Mouse (Mus musculus) spleen, embryonic (tissue): Measurements from ENCODE around the gene 1700017B05Rik.
"Not testable (repeated sequence)": the region's sequence is repeated elsewhere in the genome, so short reads cannot be mapped to it uniquely, and the experiment has no call there.

Experiments
- CTCF ChIA-PET: fragments of 350-600 bp; sonication (Branson Sonifier 250); formaldehyde crosslinking; loops from one replicate; lab custom pipeline; 2022; lab: Charles Lee

The 1700017B05Rik gene

DNA sequence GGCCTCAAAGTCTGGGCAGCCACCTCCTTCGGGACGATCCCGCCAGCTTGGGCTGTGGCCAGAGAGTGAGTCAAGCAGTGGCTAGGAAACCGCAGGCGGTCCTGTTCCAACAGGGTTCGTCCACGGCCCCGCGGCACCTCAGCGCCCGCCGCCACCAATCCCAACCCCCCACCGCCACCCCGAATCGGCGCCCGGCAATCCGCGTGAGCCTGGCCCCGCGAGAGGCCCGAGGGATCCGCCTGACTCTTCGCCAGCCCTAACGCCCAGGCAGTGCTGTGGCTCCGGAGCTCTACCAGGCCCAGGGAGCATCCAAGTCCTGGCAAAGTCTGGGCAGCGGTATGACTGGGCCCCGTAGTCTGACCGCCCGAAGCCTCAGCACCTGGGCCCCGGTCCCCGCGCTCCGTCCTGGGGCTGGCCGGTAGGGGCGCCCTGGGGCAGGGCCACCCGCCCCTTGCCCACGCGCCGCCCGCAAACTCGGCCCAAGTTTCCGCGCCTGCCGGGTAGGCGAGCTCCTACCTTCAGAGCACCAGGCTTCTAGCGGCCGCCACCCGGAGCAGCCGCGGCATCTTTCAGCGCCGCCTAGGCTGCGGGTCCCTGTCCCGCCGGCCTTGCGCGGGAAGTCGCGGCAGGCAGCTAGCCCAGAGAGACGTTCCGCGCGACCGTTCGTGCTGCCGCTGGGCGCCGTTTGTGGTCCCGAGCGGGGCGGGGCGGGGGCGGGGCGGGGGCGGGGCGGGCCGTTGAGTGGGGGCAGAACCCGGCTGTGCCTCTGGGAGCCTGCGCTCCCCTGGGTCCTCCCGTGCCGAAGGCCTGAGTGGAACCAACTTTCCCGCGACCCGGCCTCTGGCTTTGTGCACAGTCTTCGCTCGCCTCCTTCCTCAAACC lies at the start of gene 1700017B05Rik:
1700017B05Rik (minus strand) TSS at position 700 of the 882 bp plus-strand sequence.
- CTCF ChIA-PET = no interaction called here

DNA sequence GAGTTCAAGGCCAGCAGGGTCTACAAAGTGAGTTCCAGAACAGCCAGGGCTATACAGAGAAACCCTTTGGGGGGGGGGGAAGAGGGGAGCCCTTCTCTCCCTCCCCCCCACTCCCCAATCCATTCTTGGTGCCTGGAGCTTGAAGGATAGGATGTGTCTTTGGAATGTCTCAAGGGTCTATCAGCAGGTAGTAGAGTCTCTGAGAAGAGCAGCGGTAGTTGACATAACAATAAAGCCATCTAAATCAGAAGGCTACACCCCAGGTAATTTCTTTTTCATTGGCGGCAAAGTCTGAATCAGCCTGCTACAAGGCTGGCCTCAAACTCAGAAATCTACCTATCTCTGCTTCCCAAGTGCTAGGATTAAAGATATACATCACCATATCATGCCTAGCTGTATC lies 48.5 kb upstream of the 1700017B05Rik start:
- CTCF ChIA-PET = no interaction called here

DNA sequence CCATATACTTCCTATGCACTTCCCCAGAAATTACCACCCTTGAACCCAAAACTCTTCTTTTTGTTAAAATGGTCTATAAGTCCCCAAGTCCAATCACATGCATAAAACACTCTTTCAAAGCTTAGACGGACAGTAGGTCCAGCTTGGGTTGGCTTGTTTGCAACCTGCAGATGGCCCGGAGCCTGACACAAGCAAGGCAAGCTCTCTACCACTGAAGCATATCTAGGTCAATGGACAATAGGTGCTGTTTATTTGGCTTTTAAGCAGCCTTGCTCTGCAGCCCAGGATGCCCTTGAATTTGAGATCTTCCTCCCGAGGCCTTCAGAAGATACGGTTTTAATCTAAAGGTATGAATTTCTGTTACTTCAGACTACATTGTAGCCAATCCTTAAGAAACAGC lies 46.9 kb upstream of the 1700017B05Rik start:
- CTCF ChIA-PET = no interaction called here

DNA sequence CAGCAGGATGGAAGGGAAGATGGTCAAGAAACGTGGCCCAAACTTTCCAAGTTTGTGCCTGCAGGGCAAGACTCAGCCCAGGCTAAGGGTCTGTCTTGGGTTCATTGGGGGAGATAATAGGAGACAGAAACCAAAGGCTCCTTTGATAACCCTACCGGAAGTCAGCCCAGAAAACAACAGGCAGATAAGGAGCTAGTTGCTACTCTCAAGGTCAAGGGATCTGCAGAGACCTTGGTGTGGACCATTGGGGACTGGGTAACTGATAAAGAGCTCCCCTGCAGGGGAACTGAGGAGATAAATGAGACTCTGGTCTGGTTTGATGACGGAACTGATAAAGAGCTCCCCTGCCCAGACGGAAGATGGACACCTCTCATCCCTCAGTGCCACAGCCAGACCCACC lies 45.0 kb upstream of the 1700017B05Rik start:
- CTCF ChIA-PET = no interaction called here

DNA sequence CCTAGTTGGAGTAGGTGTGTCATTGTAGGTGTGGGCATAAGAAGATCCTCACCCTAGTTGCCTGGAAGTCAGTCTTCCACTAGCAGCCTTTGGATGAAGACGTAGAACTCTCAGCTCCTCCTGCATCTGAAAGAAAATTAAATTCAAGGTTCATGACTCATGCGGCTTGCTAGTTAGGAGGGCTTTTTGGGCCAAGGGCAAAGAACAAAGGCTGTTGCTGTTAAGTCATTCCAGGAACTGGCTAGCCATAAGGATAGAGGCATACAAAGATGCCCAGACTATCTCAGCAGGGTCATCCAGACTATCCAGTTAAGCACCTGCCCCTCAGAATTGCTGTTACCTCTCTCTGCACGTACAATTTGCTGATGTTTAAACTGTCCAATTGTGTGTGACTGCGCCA lies 42.3 kb upstream of the 1700017B05Rik start:
- CTCF ChIA-PET = not testable (repeated sequence)

DNA sequence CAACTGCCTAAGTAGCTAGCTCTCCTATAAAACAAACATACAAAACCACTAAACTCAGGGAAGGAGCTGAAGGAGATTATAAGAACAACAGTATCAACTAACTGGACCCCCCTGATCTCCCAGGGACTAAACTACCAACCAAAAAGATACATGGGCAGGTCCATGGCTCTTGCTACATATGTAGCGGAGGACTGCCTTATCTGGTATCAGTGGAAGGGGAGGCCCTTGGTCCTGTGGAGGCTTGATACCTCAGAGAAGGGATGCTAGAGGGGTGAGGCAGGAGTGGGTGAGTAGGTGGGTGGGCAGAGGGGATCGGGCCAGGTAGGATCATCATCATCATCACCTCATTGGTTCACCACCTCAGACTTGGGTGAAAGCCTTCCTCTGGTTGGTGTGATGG lies 41.8 kb upstream of the 1700017B05Rik start:
- CTCF ChIA-PET = no interaction called here

DNA sequence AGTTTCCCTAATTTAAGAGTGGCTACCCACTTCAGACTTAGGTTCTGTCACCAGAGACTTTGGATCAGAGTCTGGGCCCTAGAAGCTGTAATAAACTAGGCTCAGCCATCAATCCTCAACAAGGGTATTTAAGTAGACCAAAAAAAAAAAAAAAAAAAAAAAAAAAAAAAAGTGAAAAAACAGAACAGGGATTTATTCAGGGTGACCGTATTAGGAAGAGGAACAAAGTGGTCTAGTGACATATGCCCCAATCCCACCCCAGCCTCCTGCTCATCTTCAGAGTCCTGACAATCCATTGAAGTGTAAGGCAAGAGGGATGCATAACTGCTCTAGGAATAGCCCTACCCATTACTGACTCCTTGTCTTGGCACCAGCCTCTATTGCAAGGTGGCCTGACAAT lies 40.9 kb upstream of the 1700017B05Rik start:
- CTCF ChIA-PET = no interaction called here

DNA sequence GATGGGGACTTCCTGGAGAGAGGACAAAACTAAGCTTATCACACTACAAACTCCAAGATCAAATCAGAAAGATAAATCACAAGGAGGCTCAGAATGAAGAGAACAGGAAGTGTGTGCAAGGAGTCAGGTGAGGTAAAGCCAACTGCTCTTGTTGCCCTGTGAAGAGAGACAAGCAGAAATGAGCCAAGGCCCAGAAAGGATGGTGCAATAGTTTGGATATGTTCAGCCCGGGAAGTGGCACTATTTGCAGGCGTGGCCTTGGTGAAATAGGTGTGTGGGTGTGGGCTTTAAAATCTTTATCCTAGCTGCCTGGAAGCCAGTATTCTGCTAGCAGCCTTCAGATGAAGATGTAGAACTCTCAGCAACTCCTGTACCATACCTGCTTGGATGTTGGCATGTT lies 38.4 kb upstream of the 1700017B05Rik start:
- CTCF ChIA-PET = no interaction called here

DNA sequence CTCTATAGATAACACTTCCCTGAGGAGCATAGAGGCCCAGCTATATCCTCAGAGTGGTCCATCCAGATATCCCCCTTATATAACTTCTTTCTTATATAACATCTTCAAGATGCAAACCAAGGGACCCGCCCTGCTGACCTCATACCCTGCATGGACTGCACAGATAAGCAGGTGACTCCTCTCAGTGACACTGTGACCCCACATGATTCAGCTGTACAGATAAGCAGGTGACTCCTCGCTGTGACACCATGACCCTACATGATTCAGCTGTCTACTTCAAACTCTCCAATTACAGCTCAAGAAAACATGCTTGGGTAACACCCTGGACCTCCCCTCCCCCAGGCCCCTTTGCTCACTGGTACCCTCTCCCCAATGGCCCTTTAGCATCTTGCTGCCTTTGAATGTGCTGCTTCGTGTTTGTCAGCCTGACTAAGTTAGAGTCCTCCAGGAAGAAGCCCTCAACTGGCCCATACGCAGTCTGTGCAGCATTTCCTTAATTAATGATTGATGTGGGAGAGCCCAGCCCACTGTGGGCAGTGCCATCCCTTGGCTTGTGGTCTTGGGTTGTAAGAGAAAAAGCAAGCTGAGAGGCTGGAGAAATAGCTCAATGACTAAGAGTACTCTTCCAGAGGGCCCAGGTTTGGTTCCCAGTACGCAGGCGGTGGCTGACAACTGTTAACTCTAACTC lies 37.5 kb upstream of the 1700017B05Rik start:
- CTCF ChIA-PET = interaction anchor here (0.7 kb wide), 1 partner anchor 18 kb away, joined by 9 read pairs; no protein-coding TSS in a partner anchor

DNA sequence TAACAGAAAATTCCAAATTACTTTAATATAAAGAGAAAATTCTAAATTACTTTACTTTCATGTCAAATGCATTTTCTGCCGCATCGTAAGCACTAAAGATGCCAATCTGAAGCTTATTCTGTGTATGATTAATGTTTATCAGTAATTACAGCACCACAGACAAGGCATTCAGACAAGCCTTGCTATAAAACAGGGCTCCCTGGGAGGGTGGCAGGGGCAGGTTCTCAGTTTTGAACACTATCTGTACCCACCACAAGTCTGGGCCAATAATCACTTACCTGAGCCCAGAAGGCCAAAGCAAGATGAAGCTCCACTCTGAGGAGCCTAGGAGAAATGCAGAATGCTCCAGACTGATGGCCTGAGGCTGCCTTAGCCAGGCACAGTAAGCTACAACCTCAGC lies 35.5 kb upstream of the 1700017B05Rik start:
- CTCF ChIA-PET = no interaction called here

DNA sequence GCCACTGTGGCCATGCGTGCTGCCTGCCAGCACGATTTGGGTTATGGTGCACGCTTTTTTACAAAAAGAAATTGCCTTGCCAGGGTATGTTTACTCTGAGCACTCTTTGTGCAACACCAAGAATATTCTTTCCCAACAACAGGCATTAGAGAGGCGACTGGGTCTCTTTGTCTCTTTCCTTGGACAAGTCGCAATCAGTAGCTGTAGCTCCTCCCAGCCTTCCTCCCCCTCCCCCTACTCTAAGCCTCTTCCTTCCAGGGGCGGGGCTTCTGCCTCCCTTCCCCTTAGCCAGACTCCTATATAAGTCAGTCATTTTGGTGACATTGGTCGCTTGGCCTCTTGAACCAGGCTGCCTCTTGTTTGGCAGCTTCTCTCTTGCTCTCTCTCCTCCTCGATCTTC lies 33.9 kb upstream of the 1700017B05Rik start:
- CTCF ChIA-PET = no interaction called here

DNA sequence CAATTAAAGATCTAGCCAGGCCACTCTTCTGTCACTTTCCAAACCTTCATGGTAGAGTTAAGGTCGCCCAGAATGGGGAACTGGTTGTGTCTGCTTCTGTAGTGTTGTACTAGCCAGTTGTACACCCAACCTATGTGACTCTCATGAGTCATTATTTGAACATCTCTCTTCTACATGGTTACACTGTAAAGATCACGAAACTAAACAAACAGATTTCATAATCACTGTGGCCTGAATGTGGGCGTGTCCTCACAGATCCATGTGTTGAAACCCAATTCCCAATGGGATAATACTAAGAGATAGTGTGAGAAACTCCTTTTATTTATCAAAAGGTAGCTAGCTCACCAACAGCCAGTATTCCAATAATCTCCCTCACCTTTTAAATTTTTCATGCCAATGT lies 33.3 kb upstream of the 1700017B05Rik start:
- CTCF ChIA-PET = no interaction called here

DNA sequence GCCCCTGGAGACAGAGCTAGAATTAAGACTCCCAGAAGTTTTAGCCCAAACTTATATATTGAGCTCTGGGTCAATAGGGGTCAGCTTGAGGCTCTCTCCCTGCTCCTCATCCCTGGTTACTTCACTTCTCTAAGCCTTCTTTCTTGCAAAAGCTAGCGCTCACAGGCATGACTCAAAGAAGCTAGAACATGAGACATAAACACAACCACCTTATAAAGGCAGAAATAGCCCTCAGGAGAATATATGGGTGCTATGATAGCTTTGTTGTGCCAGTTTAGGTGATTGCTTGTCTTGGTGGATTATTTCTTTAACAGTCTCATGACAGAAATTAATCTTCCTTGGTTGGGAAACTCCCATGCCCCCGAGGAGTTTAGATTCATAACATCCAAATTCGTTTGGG lies 32.5 kb upstream of the 1700017B05Rik start:
- CTCF ChIA-PET = no interaction called here

DNA sequence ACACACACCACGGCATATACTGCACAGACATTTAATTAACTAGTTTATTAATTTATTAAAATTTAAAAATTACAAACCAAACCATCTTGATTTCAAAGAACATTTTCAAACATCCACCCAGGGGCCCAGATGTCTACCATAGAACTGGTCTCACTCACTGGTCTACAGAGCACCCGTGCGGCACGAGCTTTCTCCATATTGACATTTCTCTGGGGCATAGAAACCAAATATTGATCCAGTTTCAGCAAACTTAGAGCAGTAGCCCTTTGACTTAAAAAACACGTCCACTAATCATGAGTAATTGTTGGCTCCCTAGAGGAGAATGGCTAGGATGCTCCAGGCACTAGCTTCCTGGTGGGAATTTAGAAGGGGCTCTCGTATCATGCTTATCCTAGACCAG lies 24.8 kb upstream of the 1700017B05Rik start:
- CTCF ChIA-PET = no interaction called here

DNA sequence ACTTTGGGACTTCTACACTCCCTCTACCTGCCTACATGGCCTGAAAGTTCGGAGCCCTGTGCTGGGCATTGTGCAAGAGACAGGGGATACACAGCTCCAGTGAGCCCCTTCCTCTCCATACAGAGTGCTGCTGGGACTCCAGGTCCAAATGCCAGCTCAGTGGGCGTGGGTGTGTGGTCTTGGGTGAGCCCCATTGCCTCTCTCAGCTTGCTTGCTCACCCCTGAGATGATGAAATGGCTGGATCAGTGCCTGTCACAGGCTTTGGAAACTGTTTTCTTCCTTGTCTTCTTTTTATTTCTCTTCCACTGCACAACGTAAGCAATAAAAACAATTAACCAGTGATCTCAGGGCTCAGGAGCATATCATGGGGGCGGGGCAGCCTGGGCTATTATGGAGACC lies 20.9 kb upstream of the 1700017B05Rik start:
- CTCF ChIA-PET = no interaction called here

DNA sequence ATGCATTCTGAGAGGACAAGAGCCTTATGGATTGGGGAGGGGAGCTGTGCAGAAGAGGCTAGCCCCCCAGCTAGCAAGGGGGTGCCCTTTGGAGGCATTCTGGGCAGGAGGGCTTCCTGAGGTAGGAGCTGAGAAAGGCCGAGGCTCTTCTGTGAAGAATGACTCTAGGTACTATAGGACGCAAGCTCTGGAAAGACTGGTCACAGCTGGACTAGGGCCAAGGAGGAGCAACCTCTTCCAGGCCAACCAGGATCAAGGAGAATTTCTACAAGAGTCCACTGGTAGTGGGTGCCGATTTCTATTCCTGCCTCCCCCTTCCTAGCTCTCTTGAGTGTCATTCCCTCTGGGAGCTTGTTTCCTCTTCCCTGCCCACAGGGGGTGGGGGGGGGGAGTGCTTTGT lies 20.3 kb upstream of the 1700017B05Rik start:
- CTCF ChIA-PET = no interaction called here

DNA sequence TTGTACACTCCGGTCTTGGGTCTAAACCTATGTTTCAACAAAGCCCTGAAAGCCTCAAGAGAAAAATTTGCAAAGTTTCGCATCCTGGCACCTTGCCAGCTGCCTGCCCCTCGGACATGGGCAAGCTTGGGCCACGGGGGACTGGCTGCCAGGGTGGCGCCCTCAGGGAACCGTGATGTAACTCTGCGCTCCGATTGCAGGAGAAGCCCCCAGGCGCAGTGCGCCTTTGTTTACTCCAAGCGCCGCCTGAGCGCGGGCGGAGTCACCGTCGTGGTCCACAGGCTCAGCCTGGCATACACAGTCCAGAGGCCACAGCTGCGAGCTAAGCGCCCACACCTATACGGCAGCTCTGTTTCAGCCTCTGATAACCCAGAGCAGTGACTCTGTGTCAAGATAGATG lies 19.1 kb upstream of the 1700017B05Rik start:
- CTCF ChIA-PET = interaction anchor here (0.7 kb wide), 1 partner anchor 13 kb away, joined by 3 read pairs; no protein-coding TSS in a partner anchor

DNA sequence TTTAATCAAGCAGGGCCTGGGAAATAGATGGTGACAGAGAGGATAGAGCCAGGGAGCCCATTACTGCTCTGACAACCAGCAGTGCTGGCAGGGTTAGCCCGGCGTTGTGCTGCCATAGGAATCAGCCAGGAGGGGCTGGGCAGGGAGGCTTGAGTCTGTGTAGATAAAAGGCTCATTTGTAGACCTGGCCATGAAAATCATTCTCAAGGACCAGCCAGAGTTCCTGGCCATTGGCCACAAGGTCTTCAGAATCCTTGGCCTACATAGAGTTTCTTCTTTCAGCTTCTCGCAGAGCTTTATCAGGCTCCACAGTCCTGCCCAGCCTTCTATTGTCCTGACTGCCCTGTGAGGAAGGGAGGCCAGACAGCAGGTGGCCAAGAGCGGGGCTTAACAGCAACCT lies 17.0 kb upstream of the 1700017B05Rik start:
- CTCF ChIA-PET = interaction anchor here (0.5 kb wide), 1 partner anchor 558 kb away, joined by 3 read pairs; no protein-coding TSS in a partner anchor

DNA sequence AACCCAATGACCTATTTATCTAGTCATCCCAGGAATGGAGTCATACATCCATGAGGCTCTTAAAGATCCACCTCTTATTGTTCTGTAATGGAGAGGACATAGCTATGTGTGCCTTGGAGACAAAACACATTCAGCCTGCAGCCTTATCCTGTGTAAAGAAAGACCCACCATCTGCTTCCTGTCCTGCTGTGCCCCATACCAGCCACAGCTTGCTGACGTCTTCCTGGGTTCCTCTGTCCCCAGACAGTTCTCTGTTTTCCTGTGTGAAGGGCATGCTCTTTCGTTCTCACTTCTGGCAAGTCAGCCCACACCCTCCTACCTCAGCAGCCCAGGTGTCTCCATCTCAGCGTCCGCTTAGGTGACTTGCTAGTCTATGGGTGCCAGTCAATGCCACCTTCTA lies 15.9 kb upstream of the 1700017B05Rik start:
- CTCF ChIA-PET = no interaction called here

DNA sequence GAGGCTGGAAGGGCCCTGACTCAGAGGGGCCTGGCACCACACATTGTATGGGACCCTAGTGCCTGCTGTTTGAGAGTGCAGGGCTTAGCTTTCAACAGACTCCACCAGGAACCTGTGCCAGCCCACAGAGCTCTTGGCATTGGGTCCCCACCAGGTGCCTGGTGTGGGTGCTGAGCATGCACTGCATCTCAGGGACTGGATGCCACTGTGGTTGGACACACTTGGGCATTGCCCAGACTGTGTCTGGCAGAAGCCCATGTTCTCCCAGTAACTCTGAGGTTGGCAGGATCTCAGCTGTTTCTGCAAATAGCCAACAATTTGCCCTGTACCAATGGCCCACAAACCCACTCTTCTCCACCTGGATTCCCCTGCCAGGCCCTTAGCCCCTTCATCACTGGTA lies 13.9 kb upstream of the 1700017B05Rik start:
- CTCF ChIA-PET = no interaction called here

DNA sequence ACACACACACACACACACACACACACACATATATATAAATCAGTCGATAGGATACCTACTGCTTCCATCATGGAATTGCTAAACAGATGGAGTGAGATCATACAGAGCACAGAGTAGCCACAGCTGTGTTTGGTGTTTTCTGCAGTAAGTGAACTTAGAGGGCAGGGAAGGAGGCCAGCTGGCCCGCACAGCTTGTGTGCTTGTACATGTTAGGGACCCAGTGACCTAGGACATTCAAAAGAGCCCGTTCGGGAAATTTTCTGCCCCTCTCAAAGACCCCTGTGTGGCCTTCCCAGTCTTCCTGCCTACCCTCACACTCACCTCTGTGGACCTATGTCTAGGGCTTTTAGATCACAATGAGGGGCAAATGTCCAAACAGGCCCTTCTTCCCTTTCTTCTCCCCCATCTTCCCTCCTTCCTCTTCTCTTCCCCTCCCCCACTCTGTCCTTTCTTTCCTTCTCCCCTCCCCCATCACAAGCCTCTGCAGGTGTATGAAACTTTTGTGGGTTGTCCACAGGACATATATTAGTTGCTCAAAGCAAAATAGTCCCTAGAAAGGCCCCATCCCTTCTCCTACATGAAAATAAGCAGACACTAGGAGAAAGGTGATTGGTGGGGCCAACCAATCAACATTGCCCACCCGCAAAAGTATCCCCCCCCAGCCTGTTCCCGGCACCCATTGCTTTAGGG lies 11.5 kb upstream of the 1700017B05Rik start:
- CTCF ChIA-PET = interaction anchor here (0.5 to 0.7 kb wide), 3 partner anchors 27 to 71 kb away, joined by 3 to 5 read pairs (median 3); no protein-coding TSS in a partner anchor
